12 mouse cellular contexts compared by ENCODE assay signal in the genomic region with DNA sequence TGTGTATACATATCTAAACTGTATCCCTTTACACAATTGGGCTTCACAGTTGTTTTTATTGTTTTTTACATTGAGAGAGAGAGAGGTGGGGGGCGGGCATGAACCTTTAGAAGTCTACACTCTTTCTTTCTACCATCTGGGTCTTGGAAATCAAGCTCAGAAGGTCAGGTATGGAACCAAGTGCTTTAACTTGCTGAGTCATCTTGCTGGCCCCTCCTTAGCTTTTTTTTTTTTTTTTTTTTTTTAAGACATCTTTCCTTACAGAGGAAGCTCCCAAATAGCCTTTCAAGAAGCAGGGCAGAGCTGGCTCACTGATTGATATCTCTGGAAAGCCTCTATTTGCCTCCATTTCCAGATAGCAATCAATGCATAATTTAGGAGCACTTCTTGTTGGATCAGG. TPM values are rescaled to one million over a fixed set of nuclear protein-coding genes. Genes with fewer than 3 reads are reported as not detected.
"Had no signal": no experiment of that assay in that cellular context is flagged by ENCODE, and none has a peak within 500 bp of the region (broad histone marks: within the 10 kb centered on the region; RNA-seq: fewer than 3 reads in every experiment).

No protein-coding gene starts in this region.

- H3K9me3 ChIP-seq: limb, embryonic 13.5 days; midbrain, embryonic 15.5 days; neural tube, embryonic 12.5 days had no signal

- DNase-seq: kidney, adult 8-10 months; left cerebral cortex, postnatal 4 days; lung, adult 18-20 months; lung, postnatal 36 days; thymus, postnatal 14 days had no signal

- H3K36me3 ChIP-seq: midbrain, embryonic 15.5 days; neural tube, embryonic 12.5 days had no signal

- H3K4me2 ChIP-seq: limb, embryonic 13.5 days; midbrain, embryonic 15.5 days; neural tube, embryonic 12.5 days had no signal

- ATAC-seq: intestine, embryonic 16.5 days; midbrain, embryonic 15.5 days had no signal

- H3K9ac ChIP-seq: limb, embryonic 13.5 days; liver, embryonic 14.5 days; midbrain, embryonic 15.5 days; neural tube, embryonic 12.5 days had no signal

- H3K27ac ChIP-seq: limb, embryonic 13.5 days; liver, embryonic 14.5 days; midbrain, embryonic 15.5 days; neural tube, embryonic 12.5 days; stomach, postnatal 0 days had no signal

- H3K4me3 ChIP-seq: limb, embryonic 13.5 days; midbrain, embryonic 15.5 days; neural tube, embryonic 12.5 days had no signal

RNA-seq across cellular contexts. Expression of a gene that starts 10.7 kb away (rescaled TPM):
- total RNA-seq: monocyte, adult 5-6 weeks had no signal
